Mouse (Mus musculus): ENCODE results near the gene Stard13.

GRCm38 (mm10) chr5:151086425-151087202, 147.0 kb downstream of the Stard13 start:
- TF ChIP-seq CTCF (IDR thresholded peaks at IDR 0.05; ENCODE audit: low read depth, low read length) (no peak), POLR2A (IDR thresholded peaks at IDR 0.05; ENCODE audit: borderline replicate concordance, low read depth, low read length) (no peak)
